Mouse (Mus musculus): ENCODE data around the gene Cdk14.

Gene Cdk14

GRCm38 (mm10) chr5:5419992-5420455 is at the start of gene Cdk14:
Gene Cdk14, minus strand, starts transcription at chr5:5420312.
- 79% methylated on average over 9 of the region's 9 CpGs for WGBS

- WGBS, result 90% methylated on average over 1 of the region's 1 CpGs
These were observed 45.1 kb upstream of the Cdk14 start for GRCm38 (mm10) chr5:5465256-5465655.

- WGBS, result 40% methylated on average over 5 of the region's 5 CpGs
These were observed 11.8 kb upstream of the Cdk14 start for GRCm38 (mm10) chr5:5431746-5432438.

- 80% methylated on average over 6 of the region's 6 CpGs for WGBS
These were observed 3.6 kb upstream of the Cdk14 start for GRCm38 (mm10) chr5:5423723-5424171.

- 97% methylated on average over 4 of the region's 4 CpGs for WGBS
These were observed 3.0 kb upstream of the Cdk14 start for GRCm38 (mm10) chr5:5423081-5423480.

GRCm38 (mm10) chr5:5421439-5421838 is 1.3 kb upstream of the Cdk14 start:
- 94% methylated on average over 2 of the region's 2 CpGs for WGBS

- WGBS, result 47% methylated on average over 1 of the region's 1 CpGs
These were observed 859 bp downstream of the Cdk14 start for GRCm38 (mm10) chr5:5419253-5419652.

GRCm38 (mm10) chr5:5414835-5415234 is 5.3 kb downstream of the Cdk14 start:
- WGBS, result 75% methylated on average over 3 of the region's 3 CpGs

GRCm38 (mm10) chr5:5411886-5412285 is 8.2 kb downstream of the Cdk14 start:
- WGBS, result 97% methylated on average over 2 of the region's 2 CpGs

- 32% methylated on average over 4 of the region's 4 CpGs for WGBS
These were observed 18.1 kb downstream of the Cdk14 start for GRCm38 (mm10) chr5:5401986-5402385.

- 64% methylated on average over 3 of the region's 3 CpGs for WGBS
These were observed 27.3 kb downstream of the Cdk14 start for GRCm38 (mm10) chr5:5392786-5393185.

- 6% methylated on average over 23 of the region's 23 CpGs for WGBS
These were observed 39.1 kb downstream of the Cdk14 start for GRCm38 (mm10) chr5:5380731-5381718.

GRCm38 (mm10) chr5:5379870-5380730 is 40.0 kb downstream of the Cdk14 start:
- WGBS, result under 1% methylated on average over 115 of the region's 128 CpGs

- 6% methylated on average over 14 of the region's 14 CpGs for WGBS
These were observed 40.6 kb downstream of the Cdk14 start for GRCm38 (mm10) chr5:5379501-5379869.

GRCm38 (mm10) chr5:5374393-5374792 is 45.7 kb downstream of the Cdk14 start:
- WGBS, result 100% methylated on average over 1 of the region's 1 CpGs

- WGBS, result 57% methylated on average over 7 of the region's 7 CpGs
These were observed 46.6 kb downstream of the Cdk14 start for GRCm38 (mm10) chr5:5373541-5373940.

- 74% methylated on average over 5 of the region's 5 CpGs for WGBS
These were observed 47.2 kb downstream of the Cdk14 start for GRCm38 (mm10) chr5:5372936-5373335.

GRCm38 (mm10) chr5:5372354-5372753 is 47.8 kb downstream of the Cdk14 start:
- WGBS, result 96% methylated on average over 3 of the region's 3 CpGs

GRCm38 (mm10) chr5:5370322-5371082 is 49.6 kb downstream of the Cdk14 start:
- WGBS, result 91% methylated on average over 4 of the region's 4 CpGs

GRCm38 (mm10) chr5:5368389-5369164 is 51.5 kb downstream of the Cdk14 start:
- WGBS, result 85% methylated on average over 14 of the region's 14 CpGs
